Mouse (Mus musculus) left cerebral cortex, postnatal 14 days (tissue): ENCODE measurements around the gene Rsl1. TPM values are rescaled to one million over a fixed set of nuclear protein-coding genes. Genes with fewer than 3 reads are reported as not detected.
A peak's percentile ranks its signal among the peaks of the same experiment; 100 is the strongest.
"Not testable (repeated sequence)": the region's sequence is repeated elsewhere in the genome, so short reads cannot be mapped to it uniquely, and the experiment has no call there.

Source experiments
- DNase-seq, 2 experiments: peaks; one replicate each; pipeline ENCODE4 v3.0.0; 2021 to 2022; ENCODE audit warnings: low spot score in 2 of 2, mixed read lengths in 1 of 2
- intact Hi-C: fragments of 180-260 bp; cut with DNase I; formaldehyde crosslinking; loops from one replicate; pipeline ENCODE4 v1.15.1; 2025
- long read RNA-seq, 2 experiments: library from polyadenylated mRNA; stranded (forward); transcript quantifications; one replicate each; pipeline ENCODE4 v2.0.0; 2021
- total RNA-seq, 2 experiments: library from RNA; stranded (reverse); gene quantifications; 2 replicates each; pipeline ENCODE4 v1.2.3; 2021

The Rsl1 gene
- total RNA-seq: 1 to 10 TPM; 3.7 to 5.3 TPM
- long read RNA-seq, experiment 1, partial matches to known transcripts: 0 of 2 reads
- long read RNA-seq, experiment 1, other reads (novel, unspliced or antisense): 1 of 2 reads
- long read RNA-seq, experiment 2: 0 reads

GRCm38 (mm10) chr13:67172991-67173722 is at the start of gene Rsl1:
Rsl1 (plus strand) TSS chr13:67173182.
- peak; percentile 68 to 74 for DNase-seq
- intact Hi-C loops: not testable (repeated sequence)

- intact Hi-C loops: no loop called here
- DNase-seq: no peak
Observed at GRCm38 (mm10) chr13:67124460-67124859, 48.5 kb upstream of the Rsl1 start.

- not testable (repeated sequence) for DNase-seq
- intact Hi-C loops: loop anchor here (5.0 kb wide), 1 partner anchor 180 kb away; the partner anchor contains the start of gene Zfp457
Observed at GRCm38 (mm10) chr13:67127507-67127906, 45.5 kb upstream of the Rsl1 start.

- intact Hi-C loops: loop anchor here (5.0 kb wide), 1 partner anchor 179 kb away; the partner anchor contains the start of gene Zfp457
- DNase-seq: peak; percentile 87 to 94
Observed at GRCm38 (mm10) chr13:67128038-67128721, 44.8 kb upstream of the Rsl1 start.

GRCm38 (mm10) chr13:67166122-67166521 is 6.9 kb upstream of the Rsl1 start:
- intact Hi-C loops, DNase-seq: not testable (repeated sequence)

- peak in 1 of 2 experiments; percentile 16 for DNase-seq
- intact Hi-C loops: loop anchor here (2.0 kb wide), 1 partner anchor 201 kb away; the partner anchor contains the start of genes Gm28041 and Zfp456
Observed at GRCm38 (mm10) chr13:67173723-67174055, 707 bp downstream of the Rsl1 start.

GRCm38 (mm10) chr13:67194340-67194894 is 21.4 kb downstream of the Rsl1 start, which contains the start of gene Zfp455:
Zfp455 (plus strand) TSS chr13:67194506.
- peak; percentile 60 to 81 for DNase-seq
- intact Hi-C loops: no loop called here

GRCm38 (mm10) chr13:67201656-67202055 is 28.7 kb downstream of the Rsl1 start:
- intact Hi-C loops: no loop called here
- no peak for DNase-seq

- intact Hi-C loops: no loop called here
- no peak for DNase-seq
Observed at GRCm38 (mm10) chr13:67214015-67214607, 41.1 kb downstream of the Rsl1 start.

Other genes starting within 250 kb of the Rsl1 start
- gene Zfp712, start 112.0 kb upstream of the Rsl1 start, total RNA-seq: 1 to 10 TPM; 4.8 to 5.8 TPM
- gene Zfp708, start 75.2 kb upstream of the Rsl1 start, total RNA-seq: 1 to 10 TPM; 2.3 to 2.5 TPM
- gene Gm28557, start 64.6 kb upstream of the Rsl1 start, total RNA-seq: 1 to 10 TPM; 1.6 to 2.2 TPM
- gene Rslcan18, start 56.9 kb upstream of the Rsl1 start, total RNA-seq: under 1 TPM in 1 of 2 experiments, not detected in 1; 0.33 TPM
- gene Zfp759, start 51.5 kb upstream of the Rsl1 start, total RNA-seq: 10 to 100 TPM in 1 of 2 experiments, 1 to 10 TPM in 1; 8.8 to 10.5 TPM
- 1 to 10 TPM; 3.3 to 3.5 TPM for gene Zfp455, start 21.3 kb downstream of the Rsl1 start, total RNA-seq
- gene Zfp458, start 105.3 kb downstream of the Rsl1 start, total RNA-seq: 10 to 100 TPM; 18.7 to 19.4 TPM
- 1 to 10 TPM; 4.4 to 4.5 TPM for gene Zfp457, start 133.3 kb downstream of the Rsl1 start, total RNA-seq
- gene Zfp595, start 159.4 kb downstream of the Rsl1 start, total RNA-seq: 1 to 10 TPM; 2.6 to 3.8 TPM
- gene Gm28044, start 187.4 kb downstream of the Rsl1 start, total RNA-seq: 1 to 10 TPM in 1 of 2 experiments, not detected in 1; 1.9 TPM
- 1 to 10 TPM in 1 of 2 experiments, under 1 TPM in 1; 0.53 to 1.0 TPM for gene Zfp953, start 187.4 kb downstream of the Rsl1 start, total RNA-seq
- gene Gm28041, start 202.6 kb downstream of the Rsl1 start, total RNA-seq: not detected
- gene Zfp456, start 202.6 kb downstream of the Rsl1 start, total RNA-seq: 1 to 10 TPM in 1 of 2 experiments, under 1 TPM in 1; 0.24 to 1.1 TPM
- 1 to 10 TPM in 1 of 2 experiments, under 1 TPM in 1; 0.86 to 2.2 TPM for gene Zfp429, start 226.6 kb downstream of the Rsl1 start, total RNA-seq
- 1 to 10 TPM; 7.0 to 8.6 TPM for gene Zfp459, start 248.2 kb downstream of the Rsl1 start, total RNA-seq